Mouse (Mus musculus) urinary bladder, postnatal 25 days (tissue): ENCODE results near the gene B4galnt2.

Experiments
- DNase-seq: peaks from one replicate; pipeline ENCODE4 v3.0.0; 2022; ENCODE audit warnings: low spot score

The B4galnt2 gene

DNA sequence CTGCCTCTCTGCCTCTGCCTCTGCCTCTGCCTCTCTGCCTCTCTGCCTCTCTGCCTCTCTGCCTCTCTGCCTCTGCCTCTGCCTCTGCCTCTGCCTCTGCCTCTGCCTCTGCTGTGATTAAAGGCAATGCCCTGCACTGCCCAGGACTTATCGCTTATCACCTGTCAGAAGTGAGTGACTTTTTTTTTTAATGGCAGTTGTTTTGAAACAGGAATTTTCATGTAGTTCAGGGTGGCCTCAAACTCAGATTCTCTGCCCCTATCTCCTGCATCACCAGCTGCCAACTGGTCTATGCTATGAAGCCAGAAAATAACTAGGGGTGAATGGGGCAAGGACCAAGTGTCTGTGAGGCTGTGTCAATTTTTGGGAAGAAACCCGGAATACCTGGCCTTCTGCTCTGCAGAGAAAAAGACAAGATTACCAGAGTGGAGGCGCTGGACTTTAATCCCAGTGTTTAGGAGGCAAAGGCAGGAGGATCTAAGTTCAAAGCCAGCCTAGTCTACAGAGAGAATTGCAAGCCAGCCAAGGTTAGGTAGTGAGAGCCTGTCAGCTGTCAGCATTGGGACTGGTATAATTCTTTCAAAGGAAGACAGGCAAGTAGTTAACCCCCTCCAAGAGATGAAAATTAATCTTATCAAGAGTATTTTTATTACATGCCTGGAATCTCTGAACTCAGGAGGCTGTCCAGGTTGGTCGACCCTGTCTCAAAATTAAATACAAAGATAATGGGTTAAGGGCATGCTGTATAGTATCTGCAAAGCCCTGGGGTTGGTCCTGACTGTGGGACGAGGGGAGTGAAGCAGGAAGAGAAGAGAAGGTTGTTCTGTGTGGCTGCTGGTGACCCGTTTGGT, 88.1 kb downstream of the B4galnt2 start:
- DNase-seq: no peak

DNA sequence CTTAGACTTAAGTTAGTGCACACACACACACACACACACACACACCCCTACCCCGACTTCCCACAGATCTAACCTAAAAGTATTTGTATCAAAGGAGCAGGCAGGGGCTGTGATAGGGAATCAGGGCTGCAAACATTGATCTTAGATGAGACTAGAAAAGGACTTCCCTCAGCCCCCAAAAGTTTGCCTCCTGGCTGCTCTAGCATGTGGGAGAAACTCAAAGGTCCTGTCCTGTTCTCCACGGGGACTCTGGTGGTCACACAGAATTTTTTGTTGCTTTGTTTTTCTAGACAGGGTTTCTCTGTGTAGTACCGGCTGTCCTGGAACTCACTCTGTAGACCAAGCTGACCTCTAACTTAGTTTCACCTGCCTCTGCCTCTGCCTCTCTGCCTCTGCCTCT, 89.1 kb downstream of the B4galnt2 start:
- DNase-seq: no peak

DNA sequence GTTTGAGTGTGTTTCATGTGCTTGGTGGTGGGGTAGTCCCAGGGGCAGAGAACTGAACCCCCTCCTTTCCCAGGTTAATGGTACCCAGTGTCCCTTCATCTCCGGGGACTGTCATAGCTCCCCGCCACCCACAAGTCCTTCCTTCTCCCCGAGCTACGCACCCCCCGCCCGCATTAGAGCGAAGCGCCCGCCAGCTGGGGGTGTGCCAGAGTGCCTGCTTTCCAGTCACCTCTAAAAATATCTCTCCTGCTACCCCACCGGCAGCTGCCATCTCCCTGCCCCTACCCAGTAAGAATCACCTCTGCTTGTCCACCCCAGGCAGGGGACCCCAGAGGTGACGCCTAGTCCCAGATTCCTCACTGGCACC, 89.8 kb downstream of the B4galnt2 start:
- no peak for DNase-seq

DNA sequence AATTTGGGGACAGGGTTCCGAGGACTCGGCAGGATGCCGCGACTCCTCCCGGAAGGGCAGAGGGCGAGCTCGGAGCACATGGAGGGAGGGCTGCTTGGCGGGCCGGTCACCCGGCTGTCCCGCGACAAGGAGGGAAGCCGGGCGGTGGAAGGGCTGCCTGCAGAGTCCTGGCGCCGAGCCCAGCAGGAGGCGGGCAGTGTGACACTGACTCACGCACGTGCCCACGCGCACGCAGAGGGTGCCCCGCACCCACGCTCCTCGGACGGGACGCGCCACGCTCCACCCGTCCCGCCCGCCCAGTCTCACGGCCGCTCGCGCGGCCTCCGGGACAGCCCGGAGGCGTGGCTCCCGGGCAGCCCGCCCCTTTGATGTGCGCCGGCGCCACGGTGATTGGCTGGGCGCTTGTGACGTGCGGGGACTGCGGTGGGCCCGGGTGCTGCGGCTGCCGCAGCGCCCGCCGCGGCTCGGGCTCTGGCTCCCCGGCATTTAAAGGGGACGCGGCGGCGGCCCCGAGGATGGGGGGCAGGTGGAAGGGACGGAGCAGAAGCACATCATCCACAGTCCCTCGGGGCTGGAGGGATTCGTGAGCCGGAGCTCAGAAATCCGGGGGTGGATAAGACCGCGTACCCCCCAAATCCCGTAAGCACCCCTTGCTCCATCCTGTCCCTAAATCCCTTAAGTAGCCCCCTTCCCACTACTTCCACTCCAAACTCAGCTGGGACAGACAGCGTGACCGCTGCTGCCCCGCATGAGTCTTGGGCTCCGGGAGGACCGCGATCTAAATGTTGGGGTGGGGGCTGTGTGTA, 90.4 kb downstream of the B4galnt2 start, which contains the start of gene Phospho1:
TSS of gene Phospho1 (plus strand) at position 429 of the 806 bp plus-strand sequence.
- DNase-seq: peak; percentile 91

DNA sequence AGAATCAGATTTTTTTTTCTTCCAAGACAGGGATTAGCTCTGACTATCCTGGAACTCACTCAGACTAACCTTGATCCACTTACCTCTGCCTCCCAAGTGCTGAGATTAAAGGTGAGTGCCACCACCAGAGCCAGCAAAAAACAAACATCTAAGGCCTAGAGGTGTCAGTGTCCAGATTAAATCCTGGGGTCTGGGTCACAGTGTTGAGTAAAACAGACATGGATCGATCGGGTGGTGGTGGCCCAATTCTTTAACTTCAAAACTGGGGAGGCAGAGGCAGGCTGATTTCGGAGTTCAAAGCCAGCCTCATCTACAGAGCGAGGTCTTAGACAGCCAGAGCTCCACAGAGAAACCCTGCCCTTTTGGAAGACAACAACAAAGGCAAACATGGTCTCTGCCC, 92.3 kb downstream of the B4galnt2 start:
- DNase-seq: no peak

DNA sequence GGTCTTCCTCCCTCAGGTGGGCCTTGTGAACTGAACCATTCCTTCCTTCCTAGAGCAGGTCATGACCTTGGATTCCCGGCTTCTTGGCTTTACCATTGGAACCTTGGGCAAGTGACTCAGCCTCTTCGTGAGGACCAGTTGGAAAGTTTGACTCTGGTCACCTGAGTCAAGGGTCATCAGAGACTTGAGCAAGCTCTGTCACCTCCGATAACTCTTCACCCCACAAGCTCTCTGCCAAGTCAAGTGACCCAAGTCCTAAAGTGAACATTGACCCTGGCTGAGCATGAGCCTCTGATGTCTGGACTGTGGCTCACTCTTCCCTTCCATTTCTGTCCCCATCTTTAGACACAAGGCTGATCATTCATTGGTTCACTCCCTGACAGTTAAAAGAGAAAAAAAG, 93.2 kb downstream of the B4galnt2 start:
- no peak for DNase-seq

DNA sequence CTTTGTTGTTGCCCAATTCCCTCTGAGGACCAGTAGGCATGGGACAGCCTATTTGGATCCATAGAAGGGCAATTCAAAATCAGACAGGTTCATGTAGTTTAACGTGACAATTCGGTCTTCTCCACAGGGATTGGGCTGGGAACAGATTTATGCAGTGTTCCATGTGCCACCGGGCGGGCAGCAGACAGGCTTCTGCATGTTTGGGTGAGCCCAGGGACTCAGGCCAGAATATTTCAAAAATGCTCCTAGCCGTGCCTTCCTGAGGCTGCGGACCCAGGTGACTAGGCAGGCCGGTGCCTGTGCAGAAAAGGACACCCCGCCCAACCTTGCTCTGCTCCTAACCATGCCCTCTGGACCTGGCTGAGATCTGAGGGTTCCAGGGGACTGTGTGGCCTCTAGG, 95.6 kb downstream of the B4galnt2 start:
- peak; percentile 45 for DNase-seq
